Mouse (Mus musculus) left cerebral cortex, adult 9 months (tissue): ENCODE results near the gene Rbbp8nl.

Experiments
- DNase-seq, 2 experiments: peaks; one replicate each; pipeline ENCODE4 v3.0.0; 2022; ENCODE audit warnings: low spot score in 2 of 2

The Rbbp8nl gene

DNA sequence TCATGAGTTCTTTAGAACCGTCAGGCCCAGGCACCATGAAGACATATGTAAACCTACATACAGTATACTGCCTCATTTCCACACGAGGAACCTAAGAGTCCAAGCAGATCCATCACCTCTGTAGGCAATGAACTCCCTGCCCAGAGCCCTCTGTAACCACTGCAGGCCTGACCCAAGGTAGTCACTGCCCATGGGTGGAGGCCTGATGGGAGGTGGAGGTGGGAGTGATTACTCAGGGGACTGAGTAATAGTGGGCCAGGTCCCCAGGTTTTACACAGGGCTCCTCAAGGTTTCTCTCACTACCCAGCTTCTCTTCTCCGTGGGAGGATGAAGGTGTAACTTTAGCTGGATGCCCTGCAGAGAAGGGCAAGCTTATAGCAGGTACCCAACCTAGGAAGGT lies 60.5 kb downstream of the Rbbp8nl start:
- no peak for DNase-seq

DNA sequence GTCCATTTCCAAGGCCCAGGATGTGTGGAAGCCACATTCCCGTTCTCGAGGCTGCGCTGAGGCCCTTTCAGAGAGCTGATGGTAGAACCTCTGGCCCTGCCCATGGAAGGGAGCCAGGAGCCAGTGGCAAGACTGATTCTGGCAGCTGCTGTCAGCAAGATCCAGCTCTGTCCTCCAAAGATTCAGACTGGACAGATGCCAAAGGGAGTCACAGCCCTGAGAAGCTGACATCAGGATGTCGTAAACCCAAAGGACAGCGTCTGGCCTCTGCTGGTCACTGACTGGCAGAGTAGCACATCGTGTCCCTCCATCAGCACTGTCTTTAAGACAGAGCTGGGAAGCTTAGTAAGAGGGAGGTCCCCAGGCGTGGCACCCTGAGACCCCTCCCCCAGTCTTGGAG lies 61.1 kb downstream of the Rbbp8nl start:
- DNase-seq = no peak

DNA sequence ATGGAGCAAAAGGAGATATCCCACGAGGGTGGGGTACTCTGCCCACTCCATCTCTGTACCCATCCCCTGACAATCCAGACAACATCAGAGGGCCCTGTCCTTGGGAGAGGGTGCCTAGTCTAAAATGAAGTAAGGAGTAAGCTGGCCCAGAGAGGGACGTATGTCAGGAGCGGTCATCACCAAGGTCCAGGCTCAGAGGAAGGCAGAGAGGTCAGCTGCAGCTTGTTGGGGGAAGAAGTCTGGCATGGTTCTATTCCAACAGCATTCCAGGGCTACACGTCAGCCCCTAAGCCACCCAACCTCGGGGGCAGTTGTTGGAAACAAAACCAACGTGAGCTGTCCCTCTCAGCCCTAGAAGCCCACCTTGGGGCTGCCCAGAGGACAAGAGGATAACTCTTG lies 61.6 kb downstream of the Rbbp8nl start:
- no peak for DNase-seq
